Mouse (Mus musculus) thymus, postnatal 10 days (tissue): Measurements from ENCODE around the gene Cbarp.

Source experiments
- DNase-seq, 2 experiments: peaks; one replicate each; pipeline ENCODE4 v3.0.0; 2021; ENCODE audit warnings: low spot score in 2 of 2

The Cbarp gene

GRCm38 (mm10) chr10:80143664-80144063 is 3.0 kb upstream of the Cbarp start:
- DNase-seq: no peak

- no peak for DNase-seq
Observed at GRCm38 (mm10) chr10:80142530-80142925, 1.9 kb upstream of the Cbarp start.

GRCm38 (mm10) chr10:80141786-80142529 is 1.3 kb upstream of the Cbarp start:
- DNase-seq: peak; percentile 89

DNA sequence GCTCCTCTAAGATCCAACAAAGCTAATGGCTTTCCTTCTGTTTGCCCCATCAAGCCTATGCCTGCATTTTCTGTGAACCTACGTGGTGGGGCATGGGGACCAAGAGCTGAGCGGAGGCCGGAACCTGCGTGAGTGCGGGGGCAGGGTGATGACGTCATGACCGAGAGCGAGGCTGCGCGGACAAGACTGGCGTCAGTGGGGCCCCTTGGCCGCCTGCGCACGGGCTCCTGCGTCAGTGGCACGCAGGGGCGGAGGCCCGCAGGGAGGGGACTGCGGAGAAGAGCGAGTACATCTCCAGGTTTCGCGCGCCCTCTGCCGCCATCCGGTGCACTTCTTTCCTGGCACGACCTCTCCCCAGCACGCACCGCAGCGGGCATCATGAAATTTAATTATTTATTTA is 608 bp upstream of the Cbarp start:
- peak; percentile 95 to 96 for DNase-seq

DNA sequence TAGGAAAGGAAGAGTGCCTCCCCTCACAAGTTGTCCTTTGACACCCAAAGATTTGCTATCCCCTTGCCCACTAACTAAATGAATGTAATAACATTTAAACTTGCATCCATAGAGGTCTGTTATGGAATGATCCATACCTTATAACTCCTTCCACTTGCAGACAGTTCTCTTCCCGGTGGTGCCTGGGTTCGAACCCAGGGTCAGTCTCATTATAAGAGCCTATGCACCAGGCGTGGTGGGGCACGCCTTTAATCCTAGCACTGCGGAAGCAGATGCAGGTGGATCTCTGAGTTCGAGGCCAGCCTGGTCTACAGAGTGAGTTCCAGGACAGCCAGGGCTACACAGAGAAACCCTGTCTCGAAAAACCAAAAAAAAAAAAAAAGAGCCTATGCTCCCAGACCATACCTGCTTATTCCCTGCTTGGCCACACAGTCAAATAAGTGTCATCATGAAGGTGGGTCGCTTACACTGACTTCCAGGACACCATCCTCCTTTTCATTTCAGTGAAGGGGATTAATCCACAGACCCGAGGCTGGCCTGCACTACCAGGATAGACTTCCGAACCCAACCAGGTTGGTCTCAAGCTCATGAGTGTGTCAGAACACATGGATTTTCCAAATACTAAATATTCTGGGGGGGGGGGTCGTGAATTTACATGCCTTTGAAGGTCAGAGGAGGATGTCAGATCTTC is 515 bp downstream of the Cbarp start:
- no peak for DNase-seq

DNA sequence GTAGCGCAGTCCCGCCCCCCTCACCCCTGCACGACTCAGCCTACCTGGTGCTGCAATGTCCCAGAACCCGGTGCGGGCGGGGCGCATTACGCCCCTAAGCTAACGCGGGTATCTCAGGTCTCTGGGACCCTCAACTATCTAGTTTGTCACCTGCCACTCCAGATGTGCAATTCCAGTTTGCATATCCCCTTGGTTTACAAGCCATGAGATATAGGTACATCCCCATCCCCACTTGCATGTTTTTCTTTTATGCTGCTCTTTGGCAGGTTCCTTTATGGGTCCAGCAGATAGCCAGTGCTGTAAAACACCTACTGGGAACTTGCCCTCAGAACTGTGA is 1.2 kb downstream of the Cbarp start:
- no peak for DNase-seq

DNA sequence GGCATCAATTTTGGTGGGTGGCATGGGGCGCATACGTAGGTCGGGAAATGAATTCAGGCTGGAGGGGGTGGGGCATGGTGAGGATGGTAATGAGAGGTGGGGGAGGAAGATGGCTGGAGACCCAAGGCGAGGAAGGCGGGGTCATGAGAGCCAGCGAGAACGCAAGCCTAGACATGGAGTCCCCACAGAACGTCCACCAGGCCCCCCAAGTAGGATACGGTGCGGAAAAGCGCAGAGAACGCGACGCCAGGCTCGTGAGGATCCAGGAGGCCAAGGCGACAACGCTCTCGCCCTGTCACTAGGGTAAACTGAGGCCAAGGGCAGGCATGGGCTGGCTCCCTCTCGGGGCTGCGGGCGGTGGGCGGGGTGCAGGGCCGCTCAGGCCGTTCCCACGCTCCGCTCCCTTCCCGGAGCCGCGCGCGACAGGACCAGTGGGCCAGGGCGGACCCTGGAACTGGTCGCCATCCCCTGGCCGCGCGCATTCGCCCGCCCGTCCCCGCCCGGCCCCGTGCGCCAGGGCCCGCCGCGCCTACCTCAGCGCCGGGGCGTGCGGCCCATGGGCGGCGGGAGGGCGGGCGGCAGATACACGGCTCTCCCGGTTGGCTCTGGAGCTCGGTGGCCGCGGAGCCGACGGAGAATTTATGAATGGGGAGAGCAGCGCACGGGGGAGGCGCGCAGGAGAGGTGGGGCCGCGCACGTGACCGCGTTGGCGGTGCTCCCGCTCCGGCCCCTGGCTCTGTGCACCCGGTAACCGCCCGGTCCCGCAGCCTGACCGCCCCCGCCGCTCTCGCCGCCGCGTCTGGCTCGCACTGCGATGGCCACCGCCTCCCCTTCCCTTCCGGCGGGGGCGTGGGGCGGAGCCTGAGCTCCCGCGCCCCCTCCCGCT is 1.8 kb downstream of the Cbarp start, which contains the start of gene Atp5d:
TSS of gene Atp5d (plus strand) at position 80 of the 886 bp plus-strand sequence.
- no peak for DNase-seq

GRCm38 (mm10) chr10:80137626-80138552 is 2.7 kb downstream of the Cbarp start:
- no peak for DNase-seq

GRCm38 (mm10) chr10:80136952-80137625 is 3.5 kb downstream of the Cbarp start:
- DNase-seq: no peak

DNA sequence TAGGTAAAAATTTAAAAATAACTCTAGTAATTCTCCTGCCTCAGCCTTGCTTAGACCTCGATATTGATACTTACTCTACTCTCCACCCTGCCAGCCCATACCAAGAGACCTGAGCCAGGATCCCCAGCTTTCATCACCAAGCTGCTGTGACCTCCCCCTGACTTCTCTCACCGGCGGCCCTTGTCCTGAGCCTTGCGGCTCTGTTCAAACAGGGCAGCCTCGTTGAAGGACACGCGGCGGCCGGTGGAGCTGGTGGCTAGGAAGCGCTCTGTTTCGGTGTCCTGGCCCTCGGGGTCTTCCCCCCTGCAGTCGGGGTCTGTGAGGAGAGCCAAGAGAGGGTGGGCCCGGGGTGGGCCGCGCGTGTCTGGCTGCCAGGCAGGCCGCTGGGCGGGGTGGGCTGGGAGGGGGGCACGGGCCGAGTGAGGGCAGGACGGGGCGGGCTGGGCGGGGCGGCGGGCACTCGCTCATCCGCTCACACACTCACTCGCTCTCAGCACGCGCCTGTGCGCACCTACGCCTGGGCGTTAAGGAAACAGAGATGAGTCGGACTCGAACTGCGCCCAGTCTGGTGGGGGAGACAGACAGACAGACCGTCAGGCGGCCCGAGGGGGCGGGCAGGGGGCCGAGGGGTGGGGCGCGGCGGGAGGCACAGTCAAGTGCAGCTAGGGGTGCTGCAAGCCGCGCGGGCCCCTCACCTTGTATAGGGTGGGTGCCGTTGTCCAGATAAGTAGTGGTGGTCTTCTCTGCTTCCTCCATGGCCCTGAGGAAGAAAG is 4.3 kb downstream of the Cbarp start:
- DNase-seq: no peak

DNA sequence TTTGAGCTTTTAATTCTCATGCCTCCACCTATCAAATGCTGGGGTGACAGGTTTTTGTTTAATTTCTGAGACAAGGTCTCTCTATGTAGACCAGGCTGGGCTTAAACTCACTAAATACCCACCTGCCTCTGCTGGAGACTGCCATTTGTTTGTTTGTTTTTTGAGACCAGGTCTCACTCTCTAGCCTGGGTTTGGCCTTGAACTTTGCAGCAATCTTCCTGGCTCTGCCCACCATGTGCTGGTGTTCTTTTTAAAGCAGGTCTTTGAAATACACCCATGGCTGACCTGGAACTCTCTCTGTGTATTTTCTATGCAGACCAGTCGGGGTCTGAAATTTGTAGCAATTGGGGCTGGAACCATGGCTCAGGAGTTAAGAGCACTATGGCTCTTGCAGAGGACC is 5.0 kb downstream of the Cbarp start:
- no peak for DNase-seq

DNA sequence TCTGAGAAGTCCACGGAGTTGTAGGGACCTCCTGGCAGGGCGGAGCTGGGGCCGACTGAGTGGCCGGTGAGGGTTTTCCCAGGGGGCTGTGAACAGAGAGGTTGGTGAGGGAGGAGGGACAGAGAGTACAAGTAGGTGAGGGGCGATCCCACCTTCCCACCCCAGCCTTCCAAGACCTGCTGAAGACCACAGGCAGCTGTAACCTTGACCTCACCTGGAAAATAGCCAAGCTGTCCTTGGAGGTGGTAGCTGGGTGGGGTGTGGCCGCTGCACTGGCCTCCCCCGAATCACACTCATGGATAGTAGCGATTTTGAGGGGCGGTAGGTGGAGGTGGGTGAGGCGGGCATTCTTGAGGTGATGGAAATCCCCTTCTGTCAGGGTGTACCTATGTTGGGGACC is 5.5 kb downstream of the Cbarp start:
- no peak for DNase-seq

DNA sequence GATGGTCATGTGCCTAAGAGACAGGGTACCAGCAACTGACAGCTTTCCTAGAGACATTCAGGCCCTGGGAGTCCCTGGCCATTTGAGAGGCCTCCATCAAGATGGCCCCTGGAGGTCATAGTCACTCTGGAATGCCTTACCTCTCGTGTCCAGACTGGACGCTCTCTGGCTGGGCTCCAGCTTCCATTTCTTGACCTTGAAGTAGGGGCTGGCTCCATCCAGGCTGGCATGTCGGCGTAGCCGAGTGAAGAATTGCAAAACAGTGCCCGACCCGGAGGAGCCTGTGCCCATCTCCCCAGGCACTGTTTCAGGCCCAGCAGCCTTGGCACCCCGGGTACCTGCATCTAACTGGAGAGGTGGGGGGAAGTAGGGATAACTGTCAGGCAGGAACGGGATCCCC is 6.2 kb downstream of the Cbarp start:
- no peak for DNase-seq

DNA sequence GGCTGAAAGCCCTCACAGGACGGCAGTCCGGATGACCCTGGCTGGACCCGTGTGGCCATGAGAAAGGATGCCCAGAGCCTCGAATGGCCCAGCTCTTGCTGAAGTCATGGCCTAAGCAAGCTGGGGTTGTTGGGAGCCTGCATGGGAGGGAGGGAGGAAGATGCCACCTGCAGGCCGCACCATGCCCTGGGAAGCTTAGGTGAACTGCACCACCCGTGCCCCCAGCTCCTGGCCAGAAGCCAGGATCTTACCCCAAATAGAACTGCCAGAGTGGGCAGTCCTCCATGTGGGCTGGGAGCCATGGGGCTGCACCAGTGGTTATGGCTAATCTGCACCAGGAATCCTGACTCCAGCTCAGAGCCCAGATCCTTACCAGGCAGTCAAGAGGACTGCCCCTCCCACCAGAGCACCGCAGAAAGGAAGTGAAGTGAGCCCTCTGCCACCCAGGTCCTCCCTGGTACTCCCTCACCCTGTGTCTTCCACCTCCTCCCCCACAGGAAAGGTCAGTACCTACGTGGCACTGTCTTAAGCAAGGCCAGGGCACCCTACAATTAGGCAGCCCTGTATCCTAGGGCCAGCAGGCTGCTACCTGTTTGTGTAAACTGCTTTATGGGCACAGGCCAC is 7.3 kb downstream of the Cbarp start:
- DNase-seq: no peak

- no peak for DNase-seq
Observed at GRCm38 (mm10) chr10:80131952-80132350, 8.7 kb downstream of the Cbarp start.

- DNase-seq: no peak
Observed at GRCm38 (mm10) chr10:80131316-80131951, 9.2 kb downstream of the Cbarp start.

GRCm38 (mm10) chr10:80130403-80131031 is 10.1 kb downstream of the Cbarp start:
- DNase-seq: no peak

DNA sequence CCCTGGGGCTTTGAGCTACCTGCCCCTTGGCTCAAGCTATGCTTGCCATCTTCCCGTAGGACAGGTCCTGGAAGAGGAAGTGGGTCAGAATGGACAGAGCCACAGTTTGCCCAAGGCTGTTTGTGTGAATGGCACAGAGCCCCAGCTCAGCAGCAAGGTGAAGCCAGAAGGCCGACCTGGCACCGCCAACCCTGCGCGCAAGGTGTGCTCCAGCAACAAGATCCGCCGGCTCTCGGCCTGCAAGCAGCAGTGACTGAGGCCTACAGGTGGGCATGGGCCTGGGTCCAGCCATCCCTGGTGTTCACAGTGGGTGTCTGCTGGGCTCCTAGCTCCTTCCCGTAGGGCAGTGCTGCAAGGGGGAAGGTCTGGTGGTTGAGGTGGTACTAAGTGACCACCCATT is 10.8 kb downstream of the Cbarp start:
- DNase-seq: no peak

GRCm38 (mm10) chr10:80127920-80128319 is 12.7 kb downstream of the Cbarp start:
- DNase-seq: no peak
